Mouse (Mus musculus): ENCODE results near the gene Dvl1.

DNA sequence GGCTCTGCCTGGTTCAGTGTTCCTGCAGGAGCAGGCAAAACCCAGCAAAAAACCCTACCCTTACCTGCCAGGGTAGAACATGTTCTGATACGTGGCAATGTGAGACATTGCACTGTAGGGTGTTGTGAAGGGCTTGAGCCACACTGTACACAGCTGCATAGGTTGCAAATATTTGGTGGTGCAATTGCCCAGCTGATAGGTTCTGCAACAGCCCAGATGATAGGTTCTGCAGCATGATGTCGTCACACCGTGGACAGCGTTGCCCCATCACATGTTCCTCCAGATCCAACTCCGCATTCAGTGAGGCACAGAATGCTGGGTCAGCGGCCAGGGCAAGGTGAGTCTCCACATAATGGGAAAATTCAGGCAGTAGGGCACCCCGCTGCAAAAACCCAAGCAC lies 14.6 kb downstream of the Dvl1 start:
- TF ChIP-seq CTCF (conservative IDR thresholded peaks at IDR 0.05; ENCODE audit: insufficient read depth, insufficient read length, low read depth, low read length), result no peak
- TF ChIP-seq POLR2A (IDR thresholded peaks at IDR 0.05; ENCODE audit: low read depth, low read length), result no peak

Measured in kidney, adult 2 months (tissue).